Mouse (Mus musculus): ENCODE measurements around the gene 1700029H14Rik.

GRCm38 (mm10) chr8:13506849-13507248 is 55.4 kb downstream of the 1700029H14Rik start:
- no peak for TF ChIP-seq CTCF (IDR thresholded peaks at IDR 0.05; ENCODE audit: low read depth)
- 0 out of 2 replicates have a peak, but pooled peaks have one; percentile 78 for TF ChIP-seq EP300 (IDR thresholded peaks at IDR 0.05; ENCODE audit: low read depth)
